Mouse (Mus musculus) erythroblast, embryonic 14.5 days (primary cell): ENCODE data around the gene Crygd.

ENCODE experiments used
- GATA1 ChIP-seq: IDR thresholded peaks from 2 replicates; pipeline ENCODE4 v1.6.1; 2012; ENCODE audit warnings: low read length, inconsistent platforms, mixed read lengths
- TAL1 ChIP-seq: IDR thresholded peaks from 3 replicates; pipeline ENCODE4 v1.6.1; 2012; ENCODE audit warnings: low read length, inconsistent platforms, mixed read lengths

GRCm38 (mm10) chr1:65043433-65043832 lies 19.8 kb downstream of the Crygd start:
- TF ChIP-seq GATA1 (no peak), TAL1 (no peak)
